8 mouse cellular contexts compared by ENCODE assay signal in genomic region chr9:70891431-70892133, GRCm38 (mm10).
DNase-seq lines count a peak whose midpoint lies in the region; ATAC-seq and TF ChIP-seq lines count a peak whose summit lies in the region.

No protein-coding gene starts in this region.

- peak overlapping the region; percentile 40; the same call in 1 of the 2 replicates for H3K27ac ChIP-seq in forebrain, embryonic 10.5 days
- H3K27ac ChIP-seq in forebrain, embryonic 15.5 days (replicated peaks): no peak overlapping the region
- peak overlapping the region; percentile 67; the same call in 1 of the 2 replicates for H3K27ac ChIP-seq in brown adipose tissue, adult 24 weeks (replicated peaks; ENCODE audit: low read depth, low read length)
- peak overlapping the region; percentile 68 for H3K27ac ChIP-seq in liver, embryonic 16.5 days (ENCODE audit: low read length)
- 0 out of 2 replicates have a peak overlapping the region, but pooled peaks have one; percentile 8 for H3K27ac ChIP-seq in stomach, postnatal 0 days (replicated peaks)
- no peak overlapping the region for H3K27ac ChIP-seq in hindbrain, embryonic 10.5 days
- no peak overlapping the region for H3K27ac ChIP-seq in gastrocnemius, adult 2 months

- no peaks in the 10 kb centered on the region for H3K27me3 ChIP-seq in forebrain, embryonic 10.5 days (ENCODE audit: poor library complexity, severe bottlenecking)
- no peaks in the 10 kb centered on the region for H3K27me3 ChIP-seq in forebrain, embryonic 15.5 days
- no peaks in the 10 kb centered on the region for H3K27me3 ChIP-seq in liver, embryonic 16.5 days (ENCODE audit: control insufficient read depth, insufficient read depth, low read depth, low read length)
- H3K27me3 ChIP-seq in stomach, postnatal 0 days (ENCODE audit: control insufficient read depth, insufficient read depth, low read length): no peaks in the 10 kb centered on the region
- no peaks in the 10 kb centered on the region for H3K27me3 ChIP-seq in hindbrain, embryonic 10.5 days (ENCODE audit: insufficient read depth, poor library complexity, severe bottlenecking)

- TF ChIP-seq EP300 in stomach, postnatal 0 days (optimal IDR thresholded peaks at IDR 0.05): no peak

- peaks cover 5% of the 10 kb centered on the region; the same call in 1 of the 2 replicates for H3K4me1 ChIP-seq in forebrain, embryonic 10.5 days
- H3K4me1 ChIP-seq in forebrain, embryonic 15.5 days: no peaks in the 10 kb centered on the region
- H3K4me1 ChIP-seq in brown adipose tissue, adult 24 weeks (ENCODE audit: control insufficient read depth, insufficient read depth, insufficient read length, low read length): peaks cover 12% of the 10 kb centered on the region; the same call in 1 of the 2 replicates
- H3K4me1 ChIP-seq in liver, embryonic 16.5 days (ENCODE audit: control insufficient read depth, low read depth, low read length): peaks cover 53% of the 10 kb centered on the region
- H3K4me1 ChIP-seq in stomach, postnatal 0 days (replicated peaks; ENCODE audit: control insufficient read depth, insufficient read depth): no peaks in the 10 kb centered on the region
- no peaks in the 10 kb centered on the region for H3K4me1 ChIP-seq in hindbrain, embryonic 10.5 days (replicated peaks)

- H3K36me3 ChIP-seq in forebrain, embryonic 10.5 days (replicated peaks): no peaks in the 10 kb centered on the region
- H3K36me3 ChIP-seq in forebrain, embryonic 15.5 days: no peaks in the 10 kb centered on the region
- no peaks in the 10 kb centered on the region for H3K36me3 ChIP-seq in liver, embryonic 16.5 days (ENCODE audit: control insufficient read depth, insufficient read depth)
- no peaks in the 10 kb centered on the region for H3K36me3 ChIP-seq in stomach, postnatal 0 days (ENCODE audit: control insufficient read depth, insufficient read depth, low read length)
- H3K36me3 ChIP-seq in hindbrain, embryonic 10.5 days: no peaks in the 10 kb centered on the region

- H3K4me3 ChIP-seq in forebrain, embryonic 10.5 days: no peak overlapping the region
- no peak overlapping the region for H3K4me3 ChIP-seq in forebrain, embryonic 15.5 days
- no peak overlapping the region for H3K4me3 ChIP-seq in brown adipose tissue, adult 24 weeks (ENCODE audit: insufficient read depth, low read depth, low read length)
- no peak overlapping the region for H3K4me3 ChIP-seq in liver, embryonic 16.5 days (ENCODE audit: low read depth, low read length)
- H3K4me3 ChIP-seq in stomach, postnatal 0 days (ENCODE audit: low read depth, low read length): no peak overlapping the region
- H3K4me3 ChIP-seq in hindbrain, embryonic 10.5 days: no peak overlapping the region
- no peak overlapping the region for H3K4me3 ChIP-seq in gastrocnemius, adult 2 months

- H3K9me3 ChIP-seq in forebrain, embryonic 10.5 days: no peaks in the 10 kb centered on the region
- H3K9me3 ChIP-seq in forebrain, embryonic 15.5 days: no peaks in the 10 kb centered on the region
- no peaks in the 10 kb centered on the region for H3K9me3 ChIP-seq in liver, embryonic 16.5 days (replicated peaks; ENCODE audit: control insufficient read depth, low read length)
- no peaks in the 10 kb centered on the region for H3K9me3 ChIP-seq in stomach, postnatal 0 days (ENCODE audit: control insufficient read depth, low read length)
- H3K9me3 ChIP-seq in hindbrain, embryonic 10.5 days: no peaks in the 10 kb centered on the region

- TF ChIP-seq CTCF in stomach, postnatal 0 days (IDR thresholded peaks at IDR 0.05; ENCODE audit: low read depth): no peak
- TF ChIP-seq CTCF in gastrocnemius, adult 2 months (IDR thresholded peaks at IDR 0.05): no peak

- no peak for ATAC-seq in forebrain, embryonic 15.5 days (replicated peaks)
- peak; percentile 83 for ATAC-seq in inflammation-experienced regulatory T-cells, adult 6 months
- ATAC-seq in liver, embryonic 16.5 days (ENCODE audit: low read depth): no peak
- ATAC-seq in stomach, postnatal 0 days (ENCODE audit: low FRiP score, low TSS enrichment): no peak

- WGBS in forebrain, embryonic 10.5 days: 76% methylated on average over 8 of the region's 8 CpGs
- WGBS in forebrain, embryonic 15.5 days: 72% methylated on average over 8 of the region's 8 CpGs
- WGBS in liver, embryonic 16.5 days (ENCODE audit: insufficient replicate concordance): 23% methylated on average over 8 of the region's 8 CpGs
- 50% methylated on average over 8 of the region's 8 CpGs for WGBS in stomach, postnatal 0 days
- 65% methylated on average over 8 of the region's 8 CpGs for WGBS in hindbrain, embryonic 10.5 days

- H3K4me2 ChIP-seq in forebrain, embryonic 15.5 days (replicated peaks): no peak overlapping the region
- no peak overlapping the region for H3K4me2 ChIP-seq in liver, embryonic 16.5 days (ENCODE audit: low read depth, low read length)
- H3K4me2 ChIP-seq in stomach, postnatal 0 days (replicated peaks; ENCODE audit: low read depth): no peak overlapping the region

- intact Hi-C loops in gastrocnemius, adult 2 months (cut with DNase I): no loop called here

- no peak for DNase-seq in forebrain, embryonic 10.5 days (ENCODE audit: extremely low spot score, low spot score)
- DNase-seq in stomach, postnatal 0 days (ENCODE audit: low spot score): no peak
- no peak for DNase-seq in hindbrain, embryonic 10.5 days (ENCODE audit: low spot score)
- no peak for DNase-seq in gastrocnemius, adult 2 months

- H3K9ac ChIP-seq in forebrain, embryonic 15.5 days (replicated peaks): no peak overlapping the region
- peak overlapping the region; percentile 27 for H3K9ac ChIP-seq in liver, embryonic 16.5 days (ENCODE audit: low read depth, low read length)
- no peak overlapping the region for H3K9ac ChIP-seq in stomach, postnatal 0 days (ENCODE audit: low read length)

Comparison
In these comparisons a context has a peak if more than half of its experiments do, and no peak if none do; other contexts are left out.
1. H3K27ac ChIP-seq: peak in forebrain, embryonic 10.5 days (single experiment), brown adipose tissue, adult 24 weeks (single experiment), liver, embryonic 16.5 days (single experiment) and stomach, postnatal 0 days (single experiment); none in forebrain, embryonic 15.5 days (single experiment), hindbrain, embryonic 10.5 days (single experiment) and gastrocnemius, adult 2 months (single experiment).